Mouse (Mus musculus) neural tube, embryonic 14.5 days (tissue): ENCODE data around the gene Snd1. TPM values are rescaled to one million over a fixed set of nuclear protein-coding genes. Genes with fewer than 3 reads are reported as not detected.

Experiments
- ATAC-seq: fragments of 200-750 bp; cut with Nextera tagmentation; 2 replicates; pipeline ENCODE4 v1.8.0; 2017; ENCODE audit warnings: low read depth, mild to moderate bottlenecking, moderate TSS enrichment, moderate library complexity
- H3K27ac ChIP-seq: fragments of 300-500 bp; sonication (generic); 2 replicates; pipeline ENCODE4 v1.5.1; 2014; ENCODE audit warnings: low read depth, mild to moderate bottlenecking, control low read depth, low read length, moderate library complexity, mixed read lengths
- H3K27me3 ChIP-seq: fragments of 300-500 bp; sonication (generic); 2 replicates; pipeline ENCODE4 v1.6.1; 2014; ENCODE audit warnings: low read length; ENCODE audit not compliant: control insufficient read depth, insufficient read depth
- H3K36me3 ChIP-seq: fragments of 300-500 bp; sonication (generic); 2 replicates; pipeline ENCODE4 v1.6.1; 2014; ENCODE audit warnings: low read length, mixed read lengths; ENCODE audit not compliant: control insufficient read depth, insufficient read depth
- H3K4me1 ChIP-seq: fragments of 300-500 bp; sonication (generic); 2 replicates; pipeline ENCODE4 v1.6.1; 2014; ENCODE audit warnings: low read length; ENCODE audit not compliant: control insufficient read depth, insufficient read depth
- H3K4me2 ChIP-seq: fragments of 300-500 bp; sonication (generic); 2 replicates; pipeline ENCODE4 v1.6.1; 2014; ENCODE audit warnings: mild to moderate bottlenecking, low read depth, low read length, control low read depth
- H3K4me3 ChIP-seq: fragments of 300-500 bp; sonication (generic); 2 replicates; pipeline ENCODE4 v1.5.1; 2014; ENCODE audit warnings: low read depth, low read length, control low read depth, mixed read lengths
- H3K9ac ChIP-seq: fragments of 300-500 bp; sonication (generic); replicated peaks from 2 replicates; pipeline ENCODE4 v1.6.1; 2014; ENCODE audit warnings: low read depth, mild to moderate bottlenecking, control low read depth, low read length, mixed read lengths
- H3K9me3 ChIP-seq: fragments of 300-500 bp; sonication (generic); 2 replicates; pipeline ENCODE4 v1.6.1; 2016; ENCODE audit warnings: low read length; ENCODE audit not compliant: control insufficient read depth
- WGBS: fragments of 180-500 bp; shearing (Covaris S2); extraction: QIAGEN DNeasy Blood & Tissue Kit; methylation state at CpG from one replicate; pipeline ENCODE4 v1.1.7; 2014; 5-methylcytosine and 5-hydroxymethylcytosine counted together
- polyA plus RNA-seq: library from polyadenylated mRNA; unstranded; fragments of >200 nt; fragmentation: Nextera tagmentation; extraction: Ambion mirVana; gene quantifications from 2 replicates; pipeline ENCODE4 v1.2.1, GENCODE M21; 2014

Snd1 gene
- polyA plus RNA-seq, 1 experiment from 2014 or later = 73.8 TPM

GRCm38 (mm10) chr6:28853164-28853563, 378.2 kb downstream of the Snd1 start:
- Histone ChIP-seq H3K27ac (peak overlapping the region; percentile 40; the same call in 1 of the 2 replicates), H3K4me2 (no peak overlapping the region), H3K4me1 (peaks cover 37% of the 10 kb centered on the region), H3K4me3 (no peak overlapping the region), H3K36me3 (no peaks in the 10 kb centered on the region), H3K9ac (no peak overlapping the region), H3K9me3 (no peaks in the 10 kb centered on the region), H3K27me3 (no peaks in the 10 kb centered on the region)
- WGBS = 16% methylated on average over 3 of the region's 3 CpGs
- no peak for ATAC-seq

- 6% methylated on average over 2 of the region's 2 CpGs for WGBS
- Histone ChIP-seq H3K9ac (no peak overlapping the region), H3K9me3 (no peaks in the 10 kb centered on the region), H3K27me3 (no peaks in the 10 kb centered on the region), H3K4me3 (no peak overlapping the region), H3K4me2 (0 out of 2 replicates have a peak overlapping the region, but pooled peaks have one; percentile 2), H3K36me3 (no peaks in the 10 kb centered on the region), H3K4me1 (peaks cover 32% of the 10 kb centered on the region), H3K27ac (peak overlapping the region; percentile 40)
- 0 out of 2 replicates have a peak, but pooled peaks have one; percentile 25 for ATAC-seq
These were observed 378.7 kb downstream of the Snd1 start for GRCm38 (mm10) chr6:28853654-28854053.

GRCm38 (mm10) chr6:28854598-28854997, 379.7 kb downstream of the Snd1 start:
- Histone ChIP-seq H3K4me1 (peaks cover 24% of the 10 kb centered on the region), H3K27ac (no peak overlapping the region), H3K9ac (no peak overlapping the region), H3K36me3 (no peaks in the 10 kb centered on the region), H3K4me2 (no peak overlapping the region), H3K27me3 (no peaks in the 10 kb centered on the region), H3K9me3 (no peaks in the 10 kb centered on the region), H3K4me3 (no peak overlapping the region)
- WGBS = 8% methylated on average over 8 of the region's 8 CpGs
- ATAC-seq = no peak

- no peaks in the 10 kb centered on the region for H3K9me3 ChIP-seq
These were observed 380.5 kb downstream of the Snd1 start for GRCm38 (mm10) chr6:28855442-28855841.

GRCm38 (mm10) chr6:28856789-28857188, 381.9 kb downstream of the Snd1 start:
- peaks cover 24% of the 10 kb centered on the region for H3K4me1 ChIP-seq
- no peak overlapping the region for H3K4me3 ChIP-seq
- 89% methylated on average over 4 of the region's 4 CpGs for WGBS

More at GRCm38 (mm10) chr6:28855442-28855841, 380.5 kb downstream of the Snd1 start:
- WGBS = 20% methylated on average over 3 of the region's 3 CpGs
- H3K27ac ChIP-seq = no peak overlapping the region
- H3K36me3 ChIP-seq = no peaks in the 10 kb centered on the region
- H3K4me2 ChIP-seq = no peak overlapping the region
- no peak for ATAC-seq
- H3K4me1 ChIP-seq = peaks cover 24% of the 10 kb centered on the region
- H3K9ac ChIP-seq = no peak overlapping the region
- no peak overlapping the region for H3K4me3 ChIP-seq
- H3K27me3 ChIP-seq = no peaks in the 10 kb centered on the region

GRCm38 (mm10) chr6:28857198-28858180, 382.6 kb downstream of the Snd1 start:
- Histone ChIP-seq H3K9ac (no peak overlapping the region), H3K27ac (no peak overlapping the region), H3K4me1 (peaks cover 22% of the 10 kb centered on the region), H3K36me3 (no peaks in the 10 kb centered on the region), H3K9me3 (no peaks in the 10 kb centered on the region), H3K4me3 (no peak overlapping the region), H3K27me3 (no peaks in the 10 kb centered on the region), H3K4me2 (no peak overlapping the region)
- 76% methylated on average over 2 of the region's 2 CpGs for WGBS
- no peak for ATAC-seq

More at GRCm38 (mm10) chr6:28856789-28857188, 381.9 kb downstream of the Snd1 start:
- Histone ChIP-seq H3K4me2 (no peak overlapping the region), H3K36me3 (no peaks in the 10 kb centered on the region), H3K9me3 (no peaks in the 10 kb centered on the region), H3K27me3 (no peaks in the 10 kb centered on the region), H3K27ac (no peak overlapping the region), H3K9ac (no peak overlapping the region)
- ATAC-seq = no peak

- Histone ChIP-seq H3K4me1 (peaks cover 7% of the 10 kb centered on the region), H3K4me2 (no peak overlapping the region), H3K9me3 (no peaks in the 10 kb centered on the region), H3K27me3 (no peaks in the 10 kb centered on the region), H3K4me3 (no peak overlapping the region), H3K27ac (no peak overlapping the region), H3K9ac (no peak overlapping the region), H3K36me3 (no peaks in the 10 kb centered on the region)
- ATAC-seq = no peak
- 91% methylated on average over 2 of the region's 2 CpGs for WGBS
These were observed 384.2 kb downstream of the Snd1 start for GRCm38 (mm10) chr6:28859094-28859493.

- no peaks in the 10 kb centered on the region for H3K36me3 ChIP-seq
- no peaks in the 10 kb centered on the region for H3K27me3 ChIP-seq
- H3K9me3 ChIP-seq = no peaks in the 10 kb centered on the region
- H3K4me1 ChIP-seq = peaks cover 13% of the 10 kb centered on the region
- H3K4me3 ChIP-seq = no peak overlapping the region
- H3K9ac ChIP-seq = no peak overlapping the region
- no peak overlapping the region for H3K4me2 ChIP-seq
- 21% methylated on average over 2 of the region's 2 CpGs for WGBS
- ATAC-seq = no peak
- H3K27ac ChIP-seq = no peak overlapping the region
These were observed 385.5 kb downstream of the Snd1 start for GRCm38 (mm10) chr6:28860450-28860849.

GRCm38 (mm10) chr6:28860922-28861321, 386.0 kb downstream of the Snd1 start:
- H3K4me2 ChIP-seq = no peak overlapping the region
- no peak overlapping the region for H3K9ac ChIP-seq
- no peaks in the 10 kb centered on the region for H3K9me3 ChIP-seq
- no peak overlapping the region for H3K27ac ChIP-seq
- no peaks in the 10 kb centered on the region for H3K36me3 ChIP-seq
- no peak overlapping the region for H3K4me3 ChIP-seq
- H3K4me1 ChIP-seq = peaks cover 13% of the 10 kb centered on the region
- 23% methylated on average over 2 of the region's 2 CpGs for WGBS
- no peak for ATAC-seq
- no peaks in the 10 kb centered on the region for H3K27me3 ChIP-seq
